Mouse (Mus musculus) MEL (cell line): ENCODE data around the gene 9930021J03Rik. TPM values are rescaled to one million over a fixed set of nuclear protein-coding genes. Genes with fewer than 3 reads are reported as not detected.
A peak's percentile ranks its signal among the peaks of the same experiment; 100 is the strongest.

Experiments
- DNase-seq: peaks from one replicate; pipeline ENCODE4 v3.0.0; 2011; ENCODE audit warnings: low read depth, low spot score
- H3K27ac ChIP-seq: 2 replicates; pipeline ENCODE4 v1.5.1; 2012; ENCODE audit warnings: low read depth, mild to moderate bottlenecking, control low read depth, low read length, moderate library complexity; ENCODE audit not compliant: control insufficient read depth
- H3K27me3 ChIP-seq, 2 experiments: fragments of 150-350 bp in 1 of 2; sonication (generic) in 1 of 2; 2 replicates each; pipeline ENCODE4 v1.6.1; 2012; ENCODE audit warnings: low read length in 2 of 2, mild to moderate bottlenecking in 2 of 2, improper control_type of control experiment in 1 of 2, moderate library complexity in 1 of 2; ENCODE audit not compliant: insufficient read depth in 2 of 2, control insufficient read depth in 1 of 2
- H3K36me3 ChIP-seq, 2 experiments: 2 replicates each; pipeline ENCODE4 v1.6.1; 2012 to 2014; ENCODE audit warnings: low read length in 2 of 2, improper control_type of control experiment in 1 of 2, inconsistent platforms in 1 of 2, mild to moderate bottlenecking in 1 of 2; ENCODE audit not compliant: insufficient read depth in 2 of 2, control insufficient read depth in 1 of 2
- H3K4me1 ChIP-seq, 2 experiments: fragments of 150-350 bp in 1 of 2; sonication (generic) in 1 of 2; 2 replicates each; pipeline ENCODE4 v1.6.1; 2012; ENCODE audit warnings: low read length in 2 of 2, improper control_type of control experiment in 1 of 2, mild to moderate bottlenecking in 1 of 2; ENCODE audit not compliant: insufficient read depth in 2 of 2, control insufficient read depth in 1 of 2
- H3K4me3 ChIP-seq, 2 experiments: fragments of 150-350 bp in 1 of 2; sonication (generic) in 1 of 2; 2 replicates each; pipeline ENCODE4 v1.5.1; 2012; ENCODE audit warnings: low read depth in 2 of 2, low read length in 2 of 2, mild to moderate bottlenecking in 2 of 2, moderate library complexity in 2 of 2, control low read depth in 1 of 2, improper control_type of control experiment in 1 of 2; ENCODE audit not compliant: control insufficient read depth in 1 of 2, insufficient read depth in 1 of 2
- H3K79me2 ChIP-seq: 2 replicates; pipeline ENCODE4 v1.6.1; 2012; ENCODE audit warnings: mild to moderate bottlenecking, low read length, moderate library complexity; ENCODE audit not compliant: control insufficient read depth, poor library complexity, insufficient read depth
- H3K9ac ChIP-seq: 2 replicates; pipeline ENCODE4 v1.6.1; 2012; ENCODE audit warnings: low read depth, mild to moderate bottlenecking, control low read depth, low read length, moderate library complexity; ENCODE audit not compliant: control insufficient read depth, poor library complexity, severe bottlenecking
- H3K9me3 ChIP-seq: fragments of 150-350 bp; sonication (generic); replicated peaks from 2 replicates; pipeline ENCODE4 v1.6.1; 2012; ENCODE audit warnings: mild to moderate bottlenecking, low read length, improper control_type of control experiment, moderate library complexity; ENCODE audit not compliant: insufficient read depth
- CHD2 ChIP-seq: IDR thresholded peaks from 2 replicates; pipeline ENCODE4 v1.6.1; 2011; ENCODE audit warnings: low read length, improper control_type of control experiment
- CTCF ChIP-seq, 3 experiments: IDR thresholded peaks in 2 of 3; conservative IDR thresholded peaks in 1 of 3; 2 replicates each; pipeline ENCODE4 v1.5.1; 2011 to 2012; ENCODE audit warnings: low read length in 3 of 3, low read depth in 2 of 3, mild to moderate bottlenecking in 2 of 3, improper control_type of control experiment in 1 of 3, inconsistent platforms in 1 of 3, mixed read lengths in 1 of 3, moderate library complexity in 1 of 3; ENCODE audit not compliant: control insufficient read depth in 1 of 3, insufficient read depth in 1 of 3, poor library complexity in 1 of 3, severe bottlenecking in 1 of 3
- ETS1 ChIP-seq: IDR thresholded peaks from 2 replicates; pipeline ENCODE4 v1.6.1; 2012; ENCODE audit warnings: low read depth, mild to moderate bottlenecking, inconsistent platforms, low read length, improper control_type of control experiment, moderate library complexity
- HCFC1 ChIP-seq: IDR thresholded peaks from 2 replicates; pipeline ENCODE4 v1.6.1; 2012; ENCODE audit warnings: low read depth, mild to moderate bottlenecking, inconsistent platforms, low read length, improper control_type of control experiment, moderate library complexity
- MAFK ChIP-seq: IDR thresholded peaks from 2 replicates; pipeline ENCODE4 v1.6.1; 2011; ENCODE audit warnings: low read depth, mild to moderate bottlenecking, low read length, improper control_type of control experiment, borderline replicate concordance
- MAX ChIP-seq: IDR thresholded peaks from 2 replicates; pipeline ENCODE4 v1.6.1; 2011; ENCODE audit warnings: low read length, improper control_type of control experiment
- MEF2A ChIP-seq: IDR thresholded peaks from 2 replicates; pipeline ENCODE4 v1.6.1; 2014; ENCODE audit warnings: low read depth, mild to moderate bottlenecking, inconsistent platforms, low read length, improper control_type of control experiment; ENCODE audit not compliant: poor library complexity, insufficient replicate concordance, severe bottlenecking; ENCODE audit errors: extremely low read depth
- NELFE ChIP-seq: IDR thresholded peaks from 2 replicates; pipeline ENCODE4 v1.6.1; 2011; ENCODE audit warnings: low read depth, low read length, improper control_type of control experiment
- POLR2A ChIP-seq, 2 experiments: IDR thresholded peaks; 2 replicates each; pipeline ENCODE4 v1.6.1; 2011 to 2012; ENCODE audit warnings: low read length in 2 of 2, mild to moderate bottlenecking in 2 of 2, control low read depth in 1 of 2, improper control_type of control experiment in 1 of 2, low read depth in 1 of 2, moderate library complexity in 1 of 2; ENCODE audit not compliant: control insufficient read depth in 1 of 2, insufficient read depth in 1 of 2, poor library complexity in 1 of 2
- POLR2AphosphoS5 ChIP-seq: IDR thresholded peaks from 2 replicates; pipeline ENCODE4 v1.6.1; 2012; ENCODE audit warnings: low read depth, borderline replicate concordance, mild to moderate bottlenecking, inconsistent platforms, low read length, moderate library complexity, mixed read lengths
- SIN3A ChIP-seq: IDR thresholded peaks from 2 replicates; pipeline ENCODE4 v1.6.1; 2012; ENCODE audit warnings: low read length, improper control_type of control experiment, inconsistent platforms
- TCF12 ChIP-seq: IDR thresholded peaks from 2 replicates; pipeline ENCODE4 v1.6.1; 2014; ENCODE audit warnings: low read depth, mild to moderate bottlenecking, inconsistent platforms, low read length, improper control_type of control experiment, moderate library complexity
- ZKSCAN1 ChIP-seq: IDR thresholded peaks from 2 replicates; pipeline ENCODE4 v1.6.1; 2012; ENCODE audit warnings: low read depth, mild to moderate bottlenecking, inconsistent platforms, low read length, improper control_type of control experiment, moderate library complexity
- ZNF384 ChIP-seq: IDR thresholded peaks from 2 replicates; pipeline ENCODE4 v1.6.1; 2012; ENCODE audit warnings: low read depth, mild to moderate bottlenecking, inconsistent platforms, low read length, improper control_type of control experiment
- polyA plus RNA-seq, 2 experiments: library from polyadenylated mRNA; stranded (reverse) in 1 of 2; unstranded in 1 of 2; fragments of >175 nt in 1 of 2; fragments of >200 nt in 1 of 2; gene quantifications; 2 replicates each; pipeline versions ENCODE4 v1.2.1 to v1.2.4; 2012; ENCODE audit warnings: low replicate concordance in 2 of 2, low read depth in 1 of 2; ENCODE audit not compliant: insufficient read length in 2 of 2, insufficient read depth in 1 of 2, missing spikeins in 1 of 2
- total RNA-seq: library from RNA; depleted of rRNA; stranded (reverse); fragments of 300-350 nt; gene quantifications from 2 replicates; pipeline ENCODE4 v1.2.3, GENCODE M21; 2012

9930021J03Rik gene
- total and polyA plus RNA-seq, 3 experiments = 19.9 to 216 (median 40.9) TPM

DNA sequence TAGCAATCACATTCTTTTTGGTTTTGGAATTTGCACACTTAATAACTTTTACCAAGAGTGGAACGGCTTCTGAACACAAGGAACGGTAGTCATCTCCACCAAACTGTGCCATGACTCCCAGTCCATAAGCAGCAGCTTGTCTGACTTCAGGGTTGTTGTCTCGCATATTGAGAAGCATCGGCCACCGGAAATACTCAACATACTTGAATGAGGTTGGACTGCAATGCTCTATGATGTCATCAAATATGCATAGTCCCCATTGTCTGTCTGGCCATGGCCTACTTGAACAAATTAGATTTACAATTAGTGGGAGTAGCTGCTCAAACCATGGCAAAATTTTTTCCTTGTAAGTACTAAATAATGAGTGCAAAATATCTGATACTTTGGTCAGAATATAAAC, 4.2 kb upstream of the 9930021J03Rik start:
- Histone ChIP-seq H3K36me3 (peaks cover 2 to 40% of the 10 kb centered on the region in 2 experiments; a peak in 3 of 4 replicates), H3K9me3 (no peaks in the 10 kb centered on the region), H3K27ac (no peak overlapping the region), H3K27me3 (no peaks in the 10 kb centered on the region), H3K4me3 (no peak overlapping the region), H3K4me1 (peaks cover 16 to 17% of the 10 kb centered on the region in 2 experiments), H3K79me2 (peaks cover 48% of the 10 kb centered on the region), H3K9ac (no peak overlapping the region)
- TF ChIP-seq ZKSCAN1 = no peak
- TF ChIP-seq POLR2AphosphoS5 = 0 out of 2 replicates have a peak, but pooled peaks have one; percentile 61
- no peak for DNase-seq

DNA sequence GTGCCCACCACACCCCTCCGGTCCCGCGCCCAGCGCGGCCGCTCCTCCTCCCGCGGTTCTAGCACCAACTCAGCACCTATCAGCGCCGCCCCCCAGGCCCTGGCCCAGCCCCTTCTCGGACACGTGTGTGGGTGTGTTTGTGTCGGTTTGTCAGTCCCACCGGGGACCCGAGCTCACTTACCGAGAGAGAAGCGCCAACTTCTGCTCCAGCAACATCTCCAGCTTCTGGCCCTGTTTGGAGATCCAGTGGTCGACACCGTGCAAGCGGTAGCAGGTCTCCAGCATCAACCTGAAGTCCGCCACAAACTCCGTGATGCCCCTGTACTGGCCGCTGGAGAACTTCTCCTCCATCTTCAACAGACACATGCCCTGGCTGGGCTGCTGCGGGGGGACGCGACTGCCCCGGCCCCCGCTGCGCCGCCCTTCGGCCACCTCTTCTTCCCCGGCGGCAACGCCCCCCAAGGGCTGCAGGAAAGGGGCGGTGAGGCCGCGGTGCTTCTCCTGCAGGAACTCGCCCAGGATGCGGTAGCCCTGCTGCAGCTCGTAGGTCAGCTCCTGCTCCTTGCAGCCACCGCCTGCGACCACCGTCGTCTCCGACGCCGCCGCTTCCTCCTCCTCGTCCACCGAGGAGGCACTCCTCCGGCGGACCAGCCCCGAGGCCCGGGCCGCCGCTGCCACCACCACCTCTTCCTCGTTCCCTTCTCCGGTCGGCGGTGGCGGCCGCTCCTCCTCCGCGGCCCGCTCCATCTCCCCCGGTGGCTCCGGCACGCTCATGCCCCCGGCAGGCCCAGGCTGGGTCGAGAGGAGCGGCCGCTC, 480 bp downstream of the 9930021J03Rik start:
- H3K36me3 ChIP-seq = peaks cover 0 to 40% of the 10 kb centered on the region in 2 experiments; a peak in 3 of 4 replicates
- peak; percentile 99 for DNase-seq
- no peaks in the 10 kb centered on the region for H3K9me3 ChIP-seq
- peak overlapping the region; percentile 67 to 76 for H3K4me3 ChIP-seq
- no peak for TF ChIP-seq MAX
- peak in 1 of 3 experiments; percentile 42; a peak in 2 of 6 replicates for TF ChIP-seq CTCF (IDR thresholded peaks at IDR 0.05 in 2 of 3, conservative IDR thresholded peaks at IDR 0.05 in 1 of 3; ENCODE audit: control insufficient read depth in 1 of 3, insufficient read depth in 1 of 3, low read depth in 2 of 3, low read length in 3 of 3, poor library complexity in 1 of 3, severe bottlenecking in 1 of 3)
- TF ChIP-seq POLR2A (IDR thresholded peaks at IDR 0.05; ENCODE audit: control insufficient read depth in 1 of 2, insufficient read depth in 1 of 2, low read depth in 1 of 2, low read length in 2 of 2, poor library complexity in 1 of 2) = peak in 1 of 2 experiments; percentile 72; a peak in 1 of 4 replicates
- H3K9ac ChIP-seq = peak overlapping the region; percentile 88
- peaks cover 48% of the 10 kb centered on the region for H3K79me2 ChIP-seq
- H3K27ac ChIP-seq = peak overlapping the region; percentile 54
- H3K4me1 ChIP-seq = peaks cover 14 to 26% of the 10 kb centered on the region in 2 experiments
- no peaks in the 10 kb centered on the region for H3K27me3 ChIP-seq

DNA sequence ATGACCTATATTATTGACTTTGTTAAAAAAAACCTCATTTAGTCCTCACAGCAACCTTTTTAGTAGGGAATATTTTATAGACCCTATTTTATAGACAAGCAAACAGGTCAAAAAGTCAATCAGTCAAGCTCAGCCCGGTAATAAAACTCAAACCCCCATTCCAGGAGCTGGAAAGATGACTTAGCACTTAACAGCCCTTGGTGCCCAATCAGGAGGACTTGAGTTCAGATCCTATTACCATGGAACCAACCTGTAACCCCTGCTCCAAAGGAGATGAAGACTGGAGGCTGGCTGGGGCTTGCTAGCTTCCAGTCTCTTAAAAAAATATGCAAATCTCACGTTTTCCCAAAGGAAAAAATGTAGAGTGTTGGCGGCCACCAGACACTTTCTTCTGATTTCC, 1.8 kb downstream of the 9930021J03Rik start:
- H3K27me3 ChIP-seq = no peaks in the 10 kb centered on the region
- TF ChIP-seq NELFE (no peak), ZNF384 (no peak), MAFK (no peak), TCF12 (no peak), SIN3A (no peak), MAX (no peak), MEF2A (no peak), ETS1 (no peak), CHD2 (no peak), HCFC1 (no peak), POLR2A (IDR thresholded peaks at IDR 0.05; ENCODE audit: control insufficient read depth in 1 of 2, insufficient read depth in 1 of 2, low read depth in 1 of 2, low read length in 2 of 2, poor library complexity in 1 of 2) (no peak)
- TF ChIP-seq, all 39 proteins: peak for 0
- Histone ChIP-seq H3K9ac (peak overlapping the region; percentile 46), H3K79me2 (peaks cover 41% of the 10 kb centered on the region), H3K4me1 (peaks cover 14 to 27% of the 10 kb centered on the region in 2 experiments), H3K27ac (no peak overlapping the region), H3K36me3 (peaks cover 0 to 31% of the 10 kb centered on the region in 2 experiments; a peak in 2 of 4 replicates), H3K4me3 (peak overlapping the region; percentile 51 to 67), H3K9me3 (no peaks in the 10 kb centered on the region)
- peak; percentile 83 for DNase-seq
